Mouse (Mus musculus): ENCODE results near the gene Clic4.

Gene Clic4

GRCm38 (mm10) chr4:135256536-135257450 is 15.8 kb downstream of the Clic4 start:
- no peak for DNase-seq

- DNase-seq, result no peak
These were observed 17.8 kb downstream of the Clic4 start for GRCm38 (mm10) chr4:135254770-135255169.

- DNase-seq, result no peak
These were observed 18.3 kb downstream of the Clic4 start for GRCm38 (mm10) chr4:135254321-135254720.

- DNase-seq, result no peak
These were observed 19.2 kb downstream of the Clic4 start for GRCm38 (mm10) chr4:135253239-135254039.

- no peak for DNase-seq
These were observed 20.8 kb downstream of the Clic4 start for GRCm38 (mm10) chr4:135251801-135252200.

- no peak for DNase-seq
These were observed 24.2 kb downstream of the Clic4 start for GRCm38 (mm10) chr4:135248250-135249018.

GRCm38 (mm10) chr4:135246866-135247756 is 25.5 kb downstream of the Clic4 start:
- no peak for DNase-seq

- no peak for DNase-seq
These were observed 26.2 kb downstream of the Clic4 start for GRCm38 (mm10) chr4:135246444-135246843.

- no peak for DNase-seq
These were observed 26.8 kb downstream of the Clic4 start for GRCm38 (mm10) chr4:135245841-135246240.

- DNase-seq, result no peak
These were observed 28.3 kb downstream of the Clic4 start for GRCm38 (mm10) chr4:135244335-135244734.

- no peak for DNase-seq
These were observed 29.6 kb downstream of the Clic4 start for GRCm38 (mm10) chr4:135242913-135243541.

GRCm38 (mm10) chr4:135242383-135242782 is 30.2 kb downstream of the Clic4 start:
- DNase-seq, result no peak

- DNase-seq, result no peak
These were observed 30.9 kb downstream of the Clic4 start for GRCm38 (mm10) chr4:135241669-135242068.

GRCm38 (mm10) chr4:135241106-135241505 is 31.5 kb downstream of the Clic4 start:
- DNase-seq, result no peak

GRCm38 (mm10) chr4:135240329-135240728 is 32.3 kb downstream of the Clic4 start:
- DNase-seq, result no peak

GRCm38 (mm10) chr4:135238706-135239510 is 33.7 kb downstream of the Clic4 start:
- no peak for DNase-seq

- DNase-seq, result no peak
These were observed 36.0 kb downstream of the Clic4 start for GRCm38 (mm10) chr4:135236658-135237057.

GRCm38 (mm10) chr4:135235546-135235945 is 37.1 kb downstream of the Clic4 start:
- no peak for DNase-seq

- no peak for DNase-seq
These were observed 40.1 kb downstream of the Clic4 start for GRCm38 (mm10) chr4:135232563-135232962.

- DNase-seq, result no peak
These were observed 41.1 kb downstream of the Clic4 start for GRCm38 (mm10) chr4:135231543-135231942.

GRCm38 (mm10) chr4:135231136-135231535 is 41.5 kb downstream of the Clic4 start:
- DNase-seq, result no peak
